Mouse (Mus musculus): ENCODE data around the gene Kank1. TPM values are rescaled to one million over a fixed set of nuclear protein-coding genes. Genes with fewer than 3 reads are reported as not detected.

Kank1 gene
- polyA plus RNA-seq, 1 experiment from 2014 or later: 23.5 TPM

- WGBS: 43% methylated on average over 6 of the region's 6 CpGs
- no peak overlapping the region for H3K27ac ChIP-seq (replicated peaks)
- H3K27me3 ChIP-seq (replicated peaks; ENCODE audit: low read depth, poor library complexity, severe bottlenecking): no peaks in the 10 kb centered on the region
- no peak overlapping the region for H3K4me3 ChIP-seq
- no peak for DNase-seq (ENCODE audit: low spot score)
- H3K9me3 ChIP-seq: no peaks in the 10 kb centered on the region
- peaks cover 31% of the 10 kb centered on the region for H3K4me1 ChIP-seq
- H3K36me3 ChIP-seq (replicated peaks): no peaks in the 10 kb centered on the region
Observed at GRCm38 (mm10) chr19:25267247-25267646, 30.5 kb downstream of the Kank1 start.

DNA sequence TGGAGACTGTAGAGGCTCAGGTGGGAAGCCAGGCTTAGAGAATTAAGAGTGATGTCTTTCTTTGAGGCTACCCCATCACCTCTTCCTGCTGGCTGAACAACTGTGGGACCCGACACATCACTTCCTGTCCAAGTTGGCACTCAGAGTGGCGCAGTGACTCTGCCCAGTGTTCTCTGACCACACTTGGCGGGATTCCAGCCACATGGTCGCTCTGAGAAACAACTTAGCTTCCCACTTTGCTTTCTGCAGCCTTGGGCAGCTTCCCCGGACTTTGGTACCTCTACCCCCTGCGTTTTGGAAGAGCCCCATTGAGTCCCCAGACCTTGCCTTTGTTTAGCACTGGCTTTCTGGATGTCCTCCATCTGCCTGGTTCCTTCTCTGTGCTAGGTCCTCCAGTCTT is 31.8 kb downstream of the Kank1 start:
- no peaks in the 10 kb centered on the region for H3K27me3 ChIP-seq (replicated peaks; ENCODE audit: low read depth, poor library complexity, severe bottlenecking)
- 90% methylated on average over 6 of the region's 6 CpGs for whole genome bisulfite sequencing
- H3K4me3 ChIP-seq: no peak overlapping the region
- no peaks in the 10 kb centered on the region for H3K36me3 ChIP-seq (replicated peaks)
- DNase-seq (ENCODE audit: low spot score): no peak
- H3K27ac ChIP-seq (replicated peaks): no peak overlapping the region
- H3K4me1 ChIP-seq: peaks cover 43% of the 10 kb centered on the region
- no peaks in the 10 kb centered on the region for H3K9me3 ChIP-seq

- no peak for DNase-seq (ENCODE audit: low spot score)
- Histone ChIP-seq H3K36me3 (replicated peaks) (peaks cover 4% of the 10 kb centered on the region), H3K27me3 (replicated peaks; ENCODE audit: low read depth, poor library complexity, severe bottlenecking) (no peaks in the 10 kb centered on the region), H3K4me1 (peaks cover 42% of the 10 kb centered on the region), H3K4me3 (no peak overlapping the region), H3K27ac (replicated peaks) (peak overlapping the region; percentile 54; the same call in 1 of the 2 replicates), H3K9me3 (no peaks in the 10 kb centered on the region)
- WGBS: 53% methylated on average over 9 of the region's 9 CpGs
Observed at GRCm38 (mm10) chr19:25271591-25271990, 34.8 kb downstream of the Kank1 start.

- no peak overlapping the region for H3K4me3 ChIP-seq
- peaks cover 47% of the 10 kb centered on the region for H3K4me1 ChIP-seq
- no peaks in the 10 kb centered on the region for H3K9me3 ChIP-seq
- peaks cover 4% of the 10 kb centered on the region for H3K36me3 ChIP-seq (replicated peaks)
- H3K27me3 ChIP-seq (replicated peaks; ENCODE audit: low read depth, poor library complexity, severe bottlenecking): no peaks in the 10 kb centered on the region
- no peak for DNase-seq (ENCODE audit: low spot score)
- peak overlapping the region; percentile 65; the same call in 1 of the 2 replicates for H3K27ac ChIP-seq (replicated peaks)
Observed at GRCm38 (mm10) chr19:25273179-25273578, 36.4 kb downstream of the Kank1 start.

DNA sequence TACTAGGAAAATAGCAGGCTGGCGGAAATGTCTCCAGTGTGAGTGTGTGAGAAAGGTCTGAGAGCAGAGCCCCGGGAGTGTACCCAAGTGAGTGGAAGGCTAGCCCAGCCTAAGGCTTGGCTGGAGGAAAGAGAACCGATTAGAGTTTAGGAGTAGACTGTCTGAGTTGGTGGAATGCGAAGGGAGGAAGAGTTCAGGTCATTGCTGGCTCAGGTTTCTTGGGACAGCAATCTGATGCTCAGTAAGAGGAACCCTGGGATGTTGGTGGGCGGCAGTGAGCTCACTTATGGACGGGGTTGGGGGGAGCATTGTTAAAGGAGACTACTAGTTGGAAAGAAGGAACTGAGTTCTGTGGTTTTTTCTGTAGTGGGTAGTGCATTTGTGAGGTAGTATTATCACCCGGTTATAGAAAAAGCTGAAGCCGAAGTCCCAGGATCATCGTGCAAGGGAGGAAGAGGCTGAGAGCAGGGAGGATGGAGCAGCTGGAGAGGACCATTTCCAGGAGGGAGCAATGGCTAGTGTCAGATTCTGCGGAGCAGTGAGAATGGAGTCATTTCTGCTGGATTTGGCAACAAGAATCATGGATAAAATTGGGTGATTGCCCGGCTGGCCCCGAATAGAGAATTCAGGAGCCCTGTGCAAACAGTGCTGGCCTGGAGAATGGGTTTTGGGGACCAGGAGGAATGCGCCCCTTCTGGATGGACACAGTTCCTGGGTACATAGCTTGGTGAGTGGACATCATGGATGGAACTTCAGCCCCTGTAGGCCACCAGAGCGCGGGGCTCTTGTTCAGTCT is 40.0 kb downstream of the Kank1 start:
- H3K27ac ChIP-seq (replicated peaks): peak overlapping the region; percentile 45
- 83% methylated on average over 15 of the region's 15 CpGs for WGBS
- no peak overlapping the region for H3K4me3 ChIP-seq
- no peaks in the 10 kb centered on the region for H3K9me3 ChIP-seq
- H3K27me3 ChIP-seq (replicated peaks; ENCODE audit: low read depth, poor library complexity, severe bottlenecking): no peaks in the 10 kb centered on the region
- H3K36me3 ChIP-seq (replicated peaks): peaks cover 4% of the 10 kb centered on the region
- DNase-seq (ENCODE audit: low spot score): no peak
- H3K4me1 ChIP-seq: peaks cover 42% of the 10 kb centered on the region

GRCm38 (mm10) chr19:25277761-25278160 is 41.0 kb downstream of the Kank1 start:
- 17% methylated on average over 5 of the region's 5 CpGs for WGBS
- DNase-seq (ENCODE audit: low spot score): peak; percentile 25
- Histone ChIP-seq H3K36me3 (replicated peaks) (peaks cover 4% of the 10 kb centered on the region), H3K9me3 (no peaks in the 10 kb centered on the region), H3K4me3 (no peak overlapping the region), H3K27ac (replicated peaks) (peak overlapping the region; percentile 19; the same call in 1 of the 2 replicates), H3K27me3 (replicated peaks; ENCODE audit: low read depth, poor library complexity, severe bottlenecking) (no peaks in the 10 kb centered on the region), H3K4me1 (peaks cover 32% of the 10 kb centered on the region)

DNA sequence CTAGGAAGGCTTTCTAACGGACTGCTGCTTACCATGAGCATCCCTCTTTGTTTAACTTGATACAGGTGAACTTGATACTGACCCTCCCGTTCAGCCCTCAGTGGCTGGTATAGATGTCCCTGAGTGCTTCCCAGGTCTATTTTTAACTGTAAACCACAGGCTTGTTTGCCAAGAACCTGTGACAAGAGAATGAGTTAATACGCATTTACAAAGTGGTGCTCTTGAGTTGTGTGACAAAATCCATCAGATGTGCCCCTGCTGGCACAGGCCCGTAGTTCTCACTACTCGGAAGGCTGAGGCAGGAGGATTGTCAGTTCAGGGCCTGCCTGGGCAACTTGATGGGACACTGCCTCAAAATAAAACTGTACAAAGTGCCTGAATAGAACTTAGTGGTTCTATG is 42.8 kb downstream of the Kank1 start:
- Histone ChIP-seq H3K27me3 (replicated peaks; ENCODE audit: low read depth, poor library complexity, severe bottlenecking) (no peaks in the 10 kb centered on the region), H3K9me3 (no peaks in the 10 kb centered on the region), H3K36me3 (replicated peaks) (peaks cover 4% of the 10 kb centered on the region), H3K4me1 (peaks cover 25% of the 10 kb centered on the region), H3K27ac (replicated peaks) (no peak overlapping the region), H3K4me3 (no peak overlapping the region)
- DNase-seq (ENCODE audit: low spot score): no peak
- 83% methylated on average over 5 of the region's 5 CpGs for WGBS

GRCm38 (mm10) chr19:25283665-25284064 is 46.9 kb downstream of the Kank1 start:
- Histone ChIP-seq H3K4me3 (no peak overlapping the region), H3K36me3 (replicated peaks) (no peaks in the 10 kb centered on the region), H3K27ac (replicated peaks) (no peak overlapping the region), H3K4me1 (peaks cover 9% of the 10 kb centered on the region; the same call in 1 of the 2 replicates), H3K9me3 (no peaks in the 10 kb centered on the region), H3K27me3 (replicated peaks; ENCODE audit: low read depth, poor library complexity, severe bottlenecking) (no peaks in the 10 kb centered on the region)
- no peak for DNase-seq (ENCODE audit: low spot score)
- WGBS: 80% methylated on average over 2 of the region's 2 CpGs

DNA sequence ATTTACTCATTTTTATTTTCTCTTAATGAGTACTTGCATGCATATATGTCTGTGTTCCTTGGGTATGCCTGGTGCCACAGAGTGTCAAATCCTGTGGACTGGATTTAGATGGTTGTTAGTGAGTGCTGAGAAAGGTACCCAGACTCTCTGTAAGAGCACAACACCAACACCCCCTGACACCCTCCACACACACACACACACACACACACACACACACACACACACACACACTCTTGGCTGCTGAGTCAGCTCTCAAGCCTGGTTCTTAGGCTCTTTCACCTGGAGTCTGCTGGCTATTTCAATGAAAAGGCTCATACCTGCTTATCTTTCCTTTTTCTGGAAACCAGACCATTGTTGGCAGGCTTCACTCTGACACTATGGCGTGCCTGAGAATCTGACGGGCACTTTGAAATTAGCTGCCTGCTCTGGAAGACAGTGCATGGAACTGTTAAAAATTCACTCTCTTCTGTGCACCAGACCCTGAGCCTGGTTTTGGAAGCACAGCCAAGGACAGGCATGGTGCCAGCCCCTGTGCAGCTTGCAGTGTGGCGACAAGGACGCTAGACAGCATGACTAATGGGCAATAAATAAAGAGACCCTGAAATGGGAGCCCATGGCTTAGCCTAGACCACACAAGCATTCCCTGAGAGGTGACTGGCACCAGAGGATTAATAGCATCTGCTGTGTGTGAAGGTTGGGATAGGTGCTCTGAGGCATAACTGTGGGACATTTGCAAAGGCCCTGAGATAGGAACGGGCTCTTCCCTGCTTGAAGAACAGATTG is 49.2 kb downstream of the Kank1 start:
- Histone ChIP-seq H3K4me1 (peaks cover 10% of the 10 kb centered on the region; the same call in 1 of the 2 replicates), H3K27ac (replicated peaks) (no peak overlapping the region), H3K36me3 (replicated peaks) (no peaks in the 10 kb centered on the region), H3K9me3 (no peaks in the 10 kb centered on the region), H3K4me3 (no peak overlapping the region), H3K27me3 (replicated peaks; ENCODE audit: low read depth, poor library complexity, severe bottlenecking) (no peaks in the 10 kb centered on the region)
- no peak for DNase-seq (ENCODE audit: low spot score)
- 75% methylated on average over 5 of the region's 5 CpGs for WGBS

GRCm38 (mm10) chr19:25290991-25291520 is 54.3 kb downstream of the Kank1 start:
- H3K9me3 ChIP-seq: no peaks in the 10 kb centered on the region
- 88% methylated on average over 5 of the region's 5 CpGs for WGBS
- H3K27me3 ChIP-seq (replicated peaks; ENCODE audit: low read depth, poor library complexity, severe bottlenecking): no peaks in the 10 kb centered on the region
- H3K4me3 ChIP-seq: no peak overlapping the region
- H3K27ac ChIP-seq (replicated peaks): no peak overlapping the region
- peaks cover 11% of the 10 kb centered on the region; the same call in 1 of the 2 replicates for H3K4me1 ChIP-seq
- no peak for DNase-seq (ENCODE audit: low spot score)
- H3K36me3 ChIP-seq (replicated peaks): no peaks in the 10 kb centered on the region

DNA sequence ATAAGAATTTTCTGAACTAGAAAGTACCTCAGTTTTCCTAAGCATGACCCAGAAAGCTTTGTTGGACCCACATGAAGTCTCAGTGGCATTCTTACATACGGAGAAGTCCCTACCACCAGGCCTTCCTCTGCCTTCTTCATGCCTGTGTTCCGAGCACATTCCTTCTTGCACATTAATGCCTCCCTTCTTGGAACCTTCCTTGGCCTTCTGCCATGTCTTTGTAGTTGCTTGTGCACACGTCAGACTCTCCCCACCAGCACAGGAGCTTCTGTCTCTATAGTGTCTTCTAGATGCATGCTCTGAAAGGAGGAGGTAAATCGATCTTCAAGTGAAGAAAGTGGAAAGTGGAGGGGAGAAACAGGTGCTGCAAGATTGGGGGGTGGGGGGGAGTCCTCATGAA is 58.4 kb downstream of the Kank1 start:
- DNase-seq (ENCODE audit: low spot score): no peak
- WGBS: 86% methylated on average over 4 of the region's 4 CpGs
- no peaks in the 10 kb centered on the region for H3K9me3 ChIP-seq
- H3K36me3 ChIP-seq (replicated peaks): no peaks in the 10 kb centered on the region
- no peaks in the 10 kb centered on the region for H3K27me3 ChIP-seq (replicated peaks; ENCODE audit: low read depth, poor library complexity, severe bottlenecking)
- no peak overlapping the region for H3K27ac ChIP-seq (replicated peaks)
- peaks cover 10% of the 10 kb centered on the region; the same call in 1 of the 2 replicates for H3K4me1 ChIP-seq
- H3K4me3 ChIP-seq: no peak overlapping the region

GRCm38 (mm10) chr19:25297269-25297668 is 60.5 kb downstream of the Kank1 start:
- no peak for DNase-seq (ENCODE audit: low spot score)
- WGBS: 60% methylated on average over 5 of the region's 5 CpGs
- H3K27me3 ChIP-seq (replicated peaks; ENCODE audit: low read depth, poor library complexity, severe bottlenecking): no peaks in the 10 kb centered on the region
- H3K4me3 ChIP-seq: no peak overlapping the region
- H3K27ac ChIP-seq (replicated peaks): no peak overlapping the region
- peaks cover 10% of the 10 kb centered on the region; the same call in 1 of the 2 replicates for H3K4me1 ChIP-seq
- H3K36me3 ChIP-seq (replicated peaks): no peaks in the 10 kb centered on the region
- no peaks in the 10 kb centered on the region for H3K9me3 ChIP-seq

Data from embryonic facial prominence, embryonic 10.5 days (tissue).